Mouse (Mus musculus) CH12.LX (cell line): ENCODE measurements at regions not wholly inside any gene's neighbourhood (a gene's known extent, or its start where the extent isn't known, plus 50 kb on each side); places are given as distances from the start of the nearest gene placed in this dataset.

ENCODE experiments used
- DNase-seq: peaks from one replicate; pipeline ENCODE4 v3.0.0-alpha.2; 2013; ENCODE audit errors: extremely low read depth
- H3K27ac ChIP-seq: 2 replicates; pipeline ENCODE4 v1.5.1; 2012; ENCODE audit warnings: low read depth, mild to moderate bottlenecking, control low read depth, moderate library complexity; ENCODE audit not compliant: insufficient read depth
- H3K27me3 ChIP-seq: replicated peaks from 2 replicates; pipeline ENCODE3; 2012; ENCODE audit warnings: inconsistent platforms
- H3K36me3 ChIP-seq, 2 experiments: replicated peaks in 1 of 2; 2 replicates each; pipeline versions ENCODE3 to v1.6.1; 2012; ENCODE audit warnings: inconsistent platforms in 1 of 2, low read length in 1 of 2, mild to moderate bottlenecking in 1 of 2, mixed read lengths in 1 of 2, moderate library complexity in 1 of 2; ENCODE audit not compliant: control insufficient read depth in 1 of 2, insufficient read depth in 1 of 2
- H3K4me1 ChIP-seq, 2 experiments: 2 replicates each; pipeline ENCODE4 v1.6.1; 2012; ENCODE audit warnings: inconsistent platforms in 1 of 2, moderate library complexity in 1 of 2; ENCODE audit not compliant: insufficient read depth in 2 of 2, control insufficient read depth in 1 of 2
- H3K4me2 ChIP-seq: 2 replicates; pipeline ENCODE4 v1.6.1; 2012; ENCODE audit warnings: low read depth, mild to moderate bottlenecking, control low read depth; ENCODE audit not compliant: poor library complexity, insufficient read depth, severe bottlenecking
- H3K4me3 ChIP-seq, 3 experiments: fragments of 150-350 bp in 1 of 3; sonication (generic) in 1 of 3; replicated peaks in 1 of 3; 2 replicates each; pipeline versions ENCODE3 to v1.5.1; 2011 to 2012; ENCODE audit warnings: low read depth in 2 of 3, low read length in 2 of 3, mild to moderate bottlenecking in 2 of 3, moderate library complexity in 2 of 3, control low read depth in 1 of 3, improper control_type of control experiment in 1 of 3, inconsistent platforms in 1 of 3, mixed read lengths in 1 of 3; ENCODE audit not compliant: poor library complexity in 1 of 3
- H3K79me2 ChIP-seq: replicated peaks from 2 replicates; pipeline ENCODE4 v1.6.1; 2012; ENCODE audit warnings: mild to moderate bottlenecking, moderate library complexity; ENCODE audit not compliant: control insufficient read depth, poor library complexity, insufficient read depth, severe bottlenecking; ENCODE audit errors: extremely low read depth
- H3K9ac ChIP-seq: 2 replicates; pipeline ENCODE4 v1.6.1; 2012; ENCODE audit warnings: low read depth, mild to moderate bottlenecking, control low read depth, moderate library complexity; ENCODE audit not compliant: insufficient read depth
- H3K9me3 ChIP-seq: replicated peaks from 2 replicates; pipeline ENCODE3; 2012; ENCODE audit warnings: low read length, inconsistent platforms, mixed read lengths
- BHLHE40 ChIP-seq: IDR thresholded peaks from 2 replicates; pipeline ENCODE4 v1.6.1; 2011; ENCODE audit warnings: mild to moderate bottlenecking, low read depth, low read length, improper control_type of control experiment
- CHD1 ChIP-seq: IDR thresholded peaks from 2 replicates; pipeline ENCODE4 v1.6.1; 2012; ENCODE audit warnings: low read depth, low read length, improper control_type of control experiment, inconsistent platforms
- CHD2 ChIP-seq: IDR thresholded peaks from 2 replicates; pipeline ENCODE4 v1.6.1; 2011; ENCODE audit warnings: low read length, improper control_type of control experiment
- CTCF ChIP-seq, 2 experiments: IDR thresholded peaks in 1 of 2; conservative IDR thresholded peaks in 1 of 2; 2 replicates each; pipeline ENCODE4 v1.5.1; 2011 to 2012; ENCODE audit warnings: low read depth in 2 of 2, low read length in 2 of 2, improper control_type of control experiment in 1 of 2, inconsistent platforms in 1 of 2, mild to moderate bottlenecking in 1 of 2, moderate library complexity in 1 of 2
- ELF1 ChIP-seq: IDR thresholded peaks from 2 replicates; pipeline ENCODE4 v1.6.1; 2014; ENCODE audit warnings: low read depth, mild to moderate bottlenecking, inconsistent platforms, low read length, improper control_type of control experiment
- JUND ChIP-seq: conservative IDR thresholded peaks from 2 replicates; pipeline ENCODE4 v1.6.1; 2011; ENCODE audit warnings: low read depth, low read length, improper control_type of control experiment
- KAT2A ChIP-seq: IDR thresholded peaks from 2 replicates; pipeline ENCODE4 v1.6.1; 2012; ENCODE audit warnings: low read length, improper control_type of control experiment, inconsistent platforms; ENCODE audit not compliant: insufficient replicate concordance
- MAFK ChIP-seq: IDR thresholded peaks from 2 replicates; pipeline ENCODE4 v1.6.1; 2011; ENCODE audit warnings: low read length, improper control_type of control experiment; ENCODE audit not compliant: insufficient replicate concordance
- MAX ChIP-seq: IDR thresholded peaks from 2 replicates; pipeline ENCODE4 v1.6.1; 2011; ENCODE audit warnings: low read length, improper control_type of control experiment
- MAZ ChIP-seq: IDR thresholded peaks from 2 replicates; pipeline ENCODE4 v1.6.1; 2012; ENCODE audit warnings: low read depth, mild to moderate bottlenecking, inconsistent platforms, low read length, improper control_type of control experiment, moderate library complexity
- NELFE ChIP-seq: IDR thresholded peaks from 2 replicates; pipeline ENCODE4 v1.6.1; 2011; ENCODE audit warnings: low read depth, low read length, improper control_type of control experiment
- NRF1 ChIP-seq: IDR thresholded peaks from 2 replicates; pipeline ENCODE4 v1.6.1; 2014; ENCODE audit warnings: low read depth, mild to moderate bottlenecking, inconsistent platforms, low read length, improper control_type of control experiment, moderate library complexity
- PAX5 ChIP-seq: IDR thresholded peaks from 2 replicates; pipeline ENCODE4 v1.6.1; 2012; ENCODE audit warnings: low read length, inconsistent platforms, mixed read lengths
- POLR2AphosphoS2 ChIP-seq: IDR thresholded peaks from 2 replicates; pipeline ENCODE4 v1.6.1; 2011; ENCODE audit warnings: low read depth, low read length, improper control_type of control experiment
- RCOR1 ChIP-seq: conservative IDR thresholded peaks from 2 replicates; pipeline ENCODE4 v1.6.1; 2012; ENCODE audit warnings: low read depth, mild to moderate bottlenecking, inconsistent platforms, low read length, improper control_type of control experiment
- SIN3A ChIP-seq: IDR thresholded peaks from 2 replicates; pipeline ENCODE4 v1.6.1; 2012; ENCODE audit warnings: low read length, improper control_type of control experiment, inconsistent platforms
- SMC3 ChIP-seq: IDR thresholded peaks from 2 replicates; pipeline ENCODE4 v1.6.1; 2011; ENCODE audit warnings: low read depth, low read length, improper control_type of control experiment
- USF1 ChIP-seq: IDR thresholded peaks from 2 replicates; pipeline ENCODE4 v1.6.1; 2014; ENCODE audit warnings: low read depth, mild to moderate bottlenecking, inconsistent platforms, low read length, improper control_type of control experiment
- USF2 ChIP-seq: conservative IDR thresholded peaks from 2 replicates; pipeline ENCODE4 v1.6.1; 2011; ENCODE audit warnings: low read depth, low read length, improper control_type of control experiment
- ZKSCAN1 ChIP-seq: IDR thresholded peaks from 2 replicates; pipeline ENCODE4 v1.6.1; 2012; ENCODE audit warnings: low read depth, inconsistent platforms, low read length, improper control_type of control experiment, borderline replicate concordance
- ZMIZ1 ChIP-seq: IDR thresholded peaks from 2 replicates; pipeline ENCODE4 v1.6.1; 2012; ENCODE audit warnings: low read depth, mild to moderate bottlenecking, inconsistent platforms, low read length, improper control_type of control experiment
- ZNF384 ChIP-seq: IDR thresholded peaks from 2 replicates; pipeline ENCODE4 v1.6.1; 2012; ENCODE audit warnings: low read depth, low read length, improper control_type of control experiment, inconsistent platforms
- dilution Hi-C: fragments of 300-500 bp; cut with MboI; formaldehyde crosslinking; loops from 2 replicates; pipeline ENCODE4 v1.14.3; 2020; ENCODE audit warnings: low sequenced_read_pairs; ENCODE audit not compliant: extremely low pct_unique_long_range_greater_than_20kb, extremely low pct_ligation_motif_present
- in situ Hi-C: fragments of 300-500 bp; cut with MboI; formaldehyde crosslinking; loops from 3 replicates; pipeline ENCODE4 v1.14.3; 2019; ENCODE audit warnings: low sequenced_read_pairs, low pct_ligation_motif_present, low pct_unique_long_range_greater_than_20kb, mixed read lengths

GRCm38 (mm10) chr14:25342865-25343565 lies 116.0 kb upstream of the Zmiz1 start:
- TF ChIP-seq ZKSCAN1 (no peak), USF1 (no peak), CHD1 (no peak), ELF1 (no peak), MAFK (no peak), SIN3A (no peak), MAX (no peak), KAT2A (no peak), JUND (no peak), SMC3 (no peak), RCOR1 (no peak), PAX5 (no peak), POLR2AphosphoS2 (no peak), ZMIZ1 (no peak), BHLHE40 (no peak), MAZ (no peak), NELFE (no peak), CHD2 (no peak), CTCF (conservative IDR thresholded peaks at IDR 0.05 in 1 of 2, IDR thresholded peaks at IDR 0.05 in 1 of 2; ENCODE audit: low read depth in 2 of 2, low read length in 2 of 2) (no peak), USF2 (no peak)
- dilution Hi-C loops, result no loop called here
- in situ Hi-C loops, result no loop called here

GRCm38 (mm10) chr14:25345995-25346394 lies 113.0 kb upstream of the Zmiz1 start:
- H3K4me2 ChIP-seq, result no peak overlapping the region
- dilution Hi-C loops (no loop called here), in situ Hi-C loops (no loop called here)
- no peaks in the 10 kb centered on the region for H3K27me3 ChIP-seq
- no peak overlapping the region for H3K27ac ChIP-seq
- no peaks in the 10 kb centered on the region for H3K79me2 ChIP-seq
- no peaks in the 10 kb centered on the region for H3K36me3 ChIP-seq
- H3K4me3 ChIP-seq, result no peak overlapping the region
- H3K9me3 ChIP-seq, result no peaks in the 10 kb centered on the region
- H3K9ac ChIP-seq, result no peak overlapping the region
- peaks cover 2 to 4% of the 10 kb centered on the region in 2 experiments; a peak in 2 of 4 replicates for H3K4me1 ChIP-seq
- TF ChIP-seq USF1 (no peak), NRF1 (no peak), ZNF384 (no peak), NELFE (no peak), USF2 (no peak)
- DNase-seq, result no peak

More at GRCm38 (mm10) chr14:25342865-25343565, 116.0 kb upstream of the Zmiz1 start:
- no peak overlapping the region for H3K4me2 ChIP-seq
- peaks cover 2 to 4% of the 10 kb centered on the region in 2 experiments; a peak in 2 of 4 replicates for H3K4me1 ChIP-seq
- no peak overlapping the region for H3K27ac ChIP-seq
- no peaks in the 10 kb centered on the region for H3K36me3 ChIP-seq
- H3K4me3 ChIP-seq, result no peak overlapping the region
- H3K79me2 ChIP-seq, result no peaks in the 10 kb centered on the region
- H3K9ac ChIP-seq, result no peak overlapping the region
- H3K27me3 ChIP-seq, result no peaks in the 10 kb centered on the region
- no peaks in the 10 kb centered on the region for H3K9me3 ChIP-seq
- no peak for DNase-seq
